Mouse (Mus musculus): ENCODE measurements around the gene Parp4.

The Parp4 gene

DNA sequence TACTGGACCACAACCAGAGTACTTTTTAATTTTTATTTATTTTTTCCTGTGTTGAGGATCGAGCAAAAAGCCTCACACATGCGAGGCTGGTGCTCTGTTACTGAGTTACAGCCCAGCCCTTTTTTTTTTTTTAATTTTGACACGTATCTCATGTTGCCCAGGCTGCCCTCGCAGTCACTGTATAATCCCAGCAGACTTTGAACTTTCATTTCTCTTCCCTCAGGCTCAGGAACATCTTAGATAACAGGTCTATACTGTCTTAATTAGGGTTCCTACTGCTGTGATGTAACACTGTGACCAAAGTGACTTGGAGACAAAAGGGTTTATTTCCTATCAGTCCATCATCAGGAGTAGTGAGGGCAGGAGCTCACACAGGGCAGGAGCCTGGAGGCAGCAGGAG lies 29.7 kb downstream of the Parp4 start:
- DNase-seq (ENCODE audit: extremely low spot score, low read depth, low spot score) = no peak

DNA sequence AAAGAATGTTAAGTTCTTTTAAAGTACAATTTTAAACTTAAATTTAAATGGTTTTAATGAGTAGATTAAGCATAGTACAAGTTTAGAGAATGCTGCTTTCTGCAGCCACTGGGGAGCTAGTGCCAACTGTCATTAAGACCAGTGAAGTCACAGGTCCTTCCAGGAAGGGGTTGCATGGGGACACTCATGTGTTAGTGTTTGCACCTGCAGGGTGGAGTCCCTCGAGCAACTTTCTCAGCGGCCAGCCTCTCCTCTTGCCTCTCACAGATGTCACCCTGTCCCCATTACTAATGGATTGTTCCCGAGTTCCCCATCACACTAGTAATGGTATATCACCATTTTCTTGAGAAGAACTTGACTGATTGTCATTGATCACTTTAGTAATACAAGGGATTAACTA lies 37.8 kb downstream of the Parp4 start:
- no peak for DNase-seq (ENCODE audit: extremely low spot score, low read depth, low spot score)

DNA sequence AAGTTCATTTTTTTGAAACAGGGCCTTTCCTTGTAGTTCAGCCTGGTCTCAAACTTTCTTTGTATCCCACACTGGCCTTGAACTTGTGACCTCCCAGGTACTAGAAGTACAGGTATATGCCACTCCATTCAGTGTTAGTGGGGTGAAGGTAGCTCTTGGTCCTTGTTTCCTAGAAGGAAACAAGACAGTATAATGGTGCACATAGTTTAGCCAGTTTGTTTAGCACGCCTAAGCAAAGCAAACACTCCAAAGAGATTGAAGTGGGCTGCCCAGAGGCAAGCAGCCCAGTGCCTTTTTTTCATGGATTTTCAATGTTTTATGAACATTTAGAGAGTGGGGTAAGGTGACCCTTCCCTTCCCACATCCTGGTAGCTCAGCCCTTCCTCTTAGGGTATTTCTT lies 42.1 kb downstream of the Parp4 start:
- DNase-seq (ENCODE audit: extremely low spot score, low read depth, low spot score) = no peak

DNA sequence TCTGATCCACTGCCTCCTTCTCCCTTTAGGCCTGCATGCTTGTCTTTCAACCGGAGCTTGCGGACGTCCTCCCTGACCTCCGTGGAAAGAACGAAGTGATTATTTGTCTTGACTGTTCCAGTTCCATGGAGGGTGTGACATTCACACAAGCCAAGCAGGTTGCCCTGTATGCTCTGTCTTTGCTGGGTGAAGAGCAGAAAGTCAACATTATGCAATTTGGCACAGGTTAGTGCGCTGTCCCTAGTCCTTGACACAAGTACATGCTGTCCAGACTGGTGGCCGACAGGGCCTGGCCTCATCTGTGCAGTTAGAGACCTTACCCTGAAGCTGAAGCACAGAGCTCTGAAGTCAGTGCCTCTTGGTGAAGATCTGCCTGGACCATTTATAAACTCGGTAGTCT lies 45.0 kb downstream of the Parp4 start:
- DNase-seq (ENCODE audit: extremely low spot score, low read depth, low spot score) = no peak

DNA sequence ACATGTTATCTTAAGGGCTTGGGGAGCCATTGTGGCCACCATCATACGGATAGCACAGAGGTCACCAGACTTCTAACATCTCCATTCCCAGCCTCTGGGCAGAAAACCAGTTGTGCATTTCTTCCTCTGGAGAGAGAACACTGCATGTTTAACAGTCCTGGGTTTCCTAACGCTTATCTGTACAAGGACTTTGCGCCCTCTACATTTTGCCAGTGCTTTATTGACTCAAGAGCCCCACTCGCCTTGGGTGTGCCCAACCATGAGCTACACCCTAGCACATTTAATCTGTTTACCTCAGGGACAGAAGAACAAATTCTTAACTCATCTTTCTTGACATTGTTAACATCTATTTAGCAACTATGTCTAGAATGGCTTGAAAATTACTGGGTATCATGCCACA lies 50.8 kb downstream of the Parp4 start:
- no peak for DNase-seq (ENCODE audit: extremely low spot score, low read depth, low spot score)

DNA sequence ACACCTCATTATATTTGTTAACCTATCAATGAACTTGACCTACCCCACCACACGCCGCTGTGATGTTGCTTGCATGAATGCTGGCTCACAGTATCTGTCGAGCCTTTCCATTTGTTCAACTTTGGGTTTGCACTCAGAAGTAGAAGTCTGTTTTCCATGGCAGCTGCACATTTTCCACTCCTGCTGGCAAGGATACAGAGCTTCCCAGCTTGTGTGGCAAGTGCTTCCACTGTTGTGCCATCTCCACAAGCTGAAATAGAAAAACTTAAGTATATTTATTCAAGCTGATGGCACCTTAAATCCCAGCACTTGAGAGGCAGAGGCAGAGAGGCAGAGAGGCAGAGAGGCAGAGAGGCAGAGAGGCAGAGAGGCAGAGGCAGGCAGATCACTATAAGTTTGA lies 52.9 kb downstream of the Parp4 start:
- no peak for DNase-seq (ENCODE audit: extremely low spot score, low read depth, low spot score)

DNA sequence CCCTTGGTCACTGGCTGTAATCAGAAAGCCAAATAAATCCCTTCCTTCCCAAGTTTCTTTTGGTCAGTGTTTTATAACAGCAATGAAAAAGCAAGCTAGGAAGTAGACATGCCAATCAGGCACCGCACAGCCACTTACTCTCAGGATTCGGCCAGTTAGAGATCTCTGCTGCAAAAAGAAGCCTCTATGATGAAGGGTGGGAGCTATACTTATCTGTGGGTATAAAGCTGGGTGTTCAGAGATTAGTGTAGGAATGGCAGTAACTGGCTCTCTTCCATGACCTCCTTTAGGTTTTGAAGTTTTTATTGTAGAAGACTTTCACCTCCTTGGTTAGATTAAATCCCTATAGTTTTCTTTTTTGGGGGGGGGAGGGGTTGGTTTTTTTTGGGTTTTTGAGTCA lies 55.7 kb downstream of the Parp4 start:
- DNase-seq (ENCODE audit: extremely low spot score, low read depth, low spot score) = no peak

DNA sequence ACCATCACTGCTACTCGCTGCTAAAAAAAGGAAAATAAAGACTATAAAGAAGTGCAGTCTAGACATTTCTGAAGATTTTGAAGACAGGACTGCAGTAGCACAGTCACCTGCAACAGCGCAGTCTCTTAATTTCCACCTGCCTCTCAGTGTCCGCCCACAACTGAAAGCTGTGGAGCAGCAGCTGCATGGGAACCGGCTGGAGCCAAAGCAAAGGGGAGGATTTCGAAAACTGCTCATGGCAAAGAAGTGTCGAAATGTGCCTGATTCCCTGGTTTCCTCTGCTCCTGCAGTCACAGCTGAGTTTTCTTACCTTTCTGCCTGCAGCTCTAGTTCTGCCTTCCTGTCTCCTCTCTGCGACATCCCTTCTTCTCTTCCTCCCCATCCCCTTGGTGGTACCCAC lies 71.8 kb downstream of the Parp4 start:
- DNase-seq (ENCODE audit: extremely low spot score, low read depth, low spot score) = no peak

DNA sequence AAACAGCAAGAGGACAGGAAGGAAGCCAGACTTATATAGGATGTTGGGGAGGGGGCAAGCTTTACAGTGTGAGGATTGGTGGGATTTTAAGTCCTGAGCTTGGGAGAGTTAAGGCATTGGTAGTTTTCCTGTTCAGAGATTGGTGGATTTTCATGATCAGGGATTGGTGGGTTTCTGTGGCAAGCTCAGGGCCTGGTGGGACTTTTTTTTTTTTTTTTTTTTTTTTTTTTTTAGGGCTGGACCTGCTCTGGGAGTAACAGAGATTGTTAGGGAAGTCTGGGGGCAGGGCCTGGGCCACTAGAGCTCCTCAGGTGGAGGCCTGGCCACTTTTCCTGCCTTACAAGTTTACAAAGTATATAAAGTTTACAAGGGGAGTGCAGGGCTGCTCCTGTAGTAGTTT lies 74.0 kb downstream of the Parp4 start:
- DNase-seq (ENCODE audit: extremely low spot score, low read depth, low spot score) = no peak

DNA sequence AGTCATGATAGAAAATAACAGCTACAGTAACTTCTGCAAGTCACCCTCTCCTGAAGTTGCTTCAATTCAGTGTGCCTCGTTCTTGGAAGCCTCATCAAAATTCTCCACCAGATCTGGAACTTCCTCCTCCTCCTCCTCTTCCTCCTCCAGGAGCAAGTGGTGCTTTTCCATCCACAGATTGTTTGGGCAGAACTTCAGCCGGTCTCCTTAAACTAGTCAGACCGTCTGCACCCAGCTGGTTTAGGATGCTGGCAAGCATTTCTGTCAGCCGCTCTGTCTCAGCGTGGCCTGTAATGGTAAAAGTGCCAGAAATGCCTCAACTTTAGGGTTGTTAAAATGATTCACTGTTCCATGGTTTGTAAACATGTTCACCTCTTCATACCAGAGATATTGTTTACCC lies 90.2 kb downstream of the Parp4 start:
- no peak for DNase-seq (ENCODE audit: extremely low spot score, low read depth, low spot score)

DNA sequence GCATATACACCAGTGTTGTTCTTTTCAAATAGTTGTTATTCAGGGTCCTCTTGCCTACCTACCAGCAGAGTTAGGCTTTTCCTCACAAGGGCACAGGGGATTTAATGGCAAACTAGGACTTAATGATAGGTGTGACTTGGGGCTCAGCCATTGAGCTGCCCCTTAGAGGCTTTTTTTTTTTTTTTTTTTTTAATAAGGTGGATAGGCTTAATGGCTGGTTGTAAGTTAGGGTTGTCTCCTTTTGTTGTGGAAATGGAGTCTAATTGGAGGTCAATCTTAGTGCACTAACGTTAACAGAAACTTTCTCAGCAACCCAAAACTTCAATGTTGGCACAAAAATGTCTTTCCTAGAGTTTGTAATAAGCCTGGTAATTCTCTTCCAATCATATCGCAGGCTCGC lies 91.5 kb downstream of the Parp4 start:
- DNase-seq (ENCODE audit: extremely low spot score, low read depth, low spot score) = no peak

DNA sequence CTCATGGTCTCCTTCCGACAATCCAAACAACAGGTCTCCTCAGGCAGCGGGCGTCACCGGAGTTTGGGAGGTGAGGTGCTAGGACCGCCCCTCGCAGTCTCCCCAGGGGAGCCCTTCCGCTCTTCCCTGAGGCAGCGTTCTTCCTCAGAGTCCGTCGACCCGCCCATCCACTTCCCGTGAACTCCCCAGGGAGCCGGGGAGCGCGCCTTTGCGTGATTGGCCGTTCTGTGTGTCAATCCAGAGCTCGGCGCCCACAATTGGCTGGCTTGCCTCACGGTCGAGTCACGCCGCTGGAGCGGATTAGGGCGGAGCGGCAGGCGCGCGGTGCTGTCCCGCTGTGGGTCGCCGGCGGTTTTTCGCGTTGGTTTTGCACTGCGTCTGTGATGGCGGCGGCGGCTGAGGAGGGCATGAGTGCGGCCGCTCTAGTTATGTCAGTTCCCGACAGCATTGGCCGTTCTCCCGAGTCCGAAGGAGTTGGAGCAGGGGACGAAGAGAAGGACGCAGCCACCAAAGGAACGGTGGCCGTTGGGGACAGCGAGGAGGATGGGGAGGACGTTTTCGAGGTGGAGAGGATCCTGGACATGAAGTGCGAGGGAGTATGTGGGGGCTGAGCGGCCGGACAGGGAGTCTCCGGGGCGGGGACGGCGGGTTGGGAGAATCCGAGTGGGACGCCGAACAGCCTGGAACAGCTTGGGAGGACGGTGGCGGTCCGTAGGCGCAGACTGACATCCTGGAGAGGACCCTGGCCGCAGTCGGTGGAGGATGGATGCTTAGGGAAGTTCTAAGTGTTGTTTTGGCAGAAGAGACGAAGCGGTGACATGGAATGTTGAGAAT lies 92.8 kb downstream of the Parp4 start, which contains the start of gene Mphosph8:
Gene Mphosph8, plus strand, starts transcription at position 280 of the 834 bp plus-strand sequence.
- peak; percentile 95 for DNase-seq (ENCODE audit: extremely low spot score, low read depth, low spot score)

DNA sequence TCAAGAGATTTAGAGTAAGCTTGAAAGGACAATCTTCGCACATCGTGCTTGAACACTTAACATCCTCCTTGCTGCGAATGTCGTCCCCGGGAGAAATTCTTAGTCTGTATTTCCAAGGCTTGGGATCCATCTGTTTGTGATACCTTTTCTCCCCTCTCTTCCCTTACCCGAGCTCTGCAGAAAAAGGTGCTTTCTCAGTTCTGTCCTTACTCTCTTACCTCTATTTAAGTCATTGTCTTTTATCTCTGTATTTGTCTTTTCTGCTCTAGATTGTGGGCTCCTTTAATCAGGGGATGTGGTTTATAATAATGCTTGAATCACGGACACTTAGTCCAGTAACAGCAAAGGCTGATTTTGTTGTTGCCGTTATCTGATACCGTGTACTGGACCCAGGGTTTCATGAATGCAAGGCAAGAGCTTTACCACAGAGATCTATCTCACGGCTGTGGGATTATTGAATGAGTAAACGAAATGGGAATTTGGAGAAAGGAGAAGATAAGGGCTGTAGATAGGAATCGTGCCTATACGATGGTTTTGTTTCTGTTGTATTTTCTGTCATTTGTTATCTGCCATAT lies 93.7 kb downstream of the Parp4 start:
- DNase-seq (ENCODE audit: extremely low spot score, low read depth, low spot score) = no peak

DNA sequence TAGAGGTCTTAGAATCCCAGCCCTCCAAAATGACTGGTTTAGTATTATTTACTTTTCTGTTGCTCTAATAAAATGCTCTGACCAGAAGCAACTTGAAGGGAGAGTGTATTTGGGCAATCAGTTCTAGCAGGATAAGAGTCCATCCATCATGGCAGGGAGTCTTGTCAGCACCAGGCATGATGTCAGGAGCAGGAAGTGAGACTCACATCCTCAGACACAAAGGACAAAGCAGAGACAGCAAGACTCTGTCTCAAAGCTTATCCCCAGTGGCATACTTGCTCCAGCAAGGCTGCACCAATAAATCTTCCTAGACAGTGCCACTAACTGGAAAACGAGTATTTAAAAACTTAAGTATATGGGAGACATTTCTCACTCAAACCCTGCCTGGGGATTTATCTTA lies 110.0 kb downstream of the Parp4 start:
- DNase-seq (ENCODE audit: extremely low spot score, low read depth, low spot score) = no peak

DNA sequence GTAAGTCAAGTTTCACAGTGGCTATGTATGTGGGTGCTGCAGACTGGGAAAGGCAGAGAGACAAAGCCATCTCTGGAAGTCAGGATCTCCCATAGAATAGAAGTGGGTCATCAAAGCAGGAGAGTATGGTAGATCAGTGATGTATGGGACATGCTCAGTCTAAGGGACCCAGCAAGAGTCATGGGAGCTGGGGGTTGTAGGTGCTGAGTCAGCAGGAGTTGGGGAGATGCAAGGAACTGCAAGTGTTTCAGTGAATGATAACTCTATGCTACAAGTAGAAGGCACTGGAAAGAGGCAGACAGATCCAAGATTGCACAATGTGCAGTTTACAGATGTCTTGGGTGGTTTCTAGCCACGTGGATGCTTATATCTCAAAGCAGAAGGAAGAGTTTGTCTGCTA lies 113.7 kb downstream of the Parp4 start:
- DNase-seq (ENCODE audit: extremely low spot score, low read depth, low spot score) = no peak

DNA sequence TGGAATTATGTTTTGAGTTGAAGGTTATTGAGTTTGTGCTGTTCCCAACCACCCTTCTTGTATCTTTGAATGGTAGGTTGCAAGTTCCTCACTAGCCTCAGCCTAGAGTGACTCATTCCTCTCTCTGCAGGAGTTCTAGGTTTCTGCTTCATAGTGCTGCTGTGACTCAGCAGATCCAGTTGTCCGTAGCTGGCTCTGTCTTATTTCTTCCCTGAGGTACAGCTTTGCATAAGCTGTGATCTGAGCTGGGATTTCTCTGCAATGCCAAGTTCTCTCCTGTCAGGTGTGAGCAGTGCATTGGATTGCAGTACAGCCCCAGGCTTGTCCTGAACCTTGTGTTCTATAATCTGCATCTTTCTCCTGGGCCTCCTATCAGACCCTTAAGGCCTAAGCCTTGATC lies 114.3 kb downstream of the Parp4 start:
- no peak for DNase-seq (ENCODE audit: extremely low spot score, low read depth, low spot score)

DNA sequence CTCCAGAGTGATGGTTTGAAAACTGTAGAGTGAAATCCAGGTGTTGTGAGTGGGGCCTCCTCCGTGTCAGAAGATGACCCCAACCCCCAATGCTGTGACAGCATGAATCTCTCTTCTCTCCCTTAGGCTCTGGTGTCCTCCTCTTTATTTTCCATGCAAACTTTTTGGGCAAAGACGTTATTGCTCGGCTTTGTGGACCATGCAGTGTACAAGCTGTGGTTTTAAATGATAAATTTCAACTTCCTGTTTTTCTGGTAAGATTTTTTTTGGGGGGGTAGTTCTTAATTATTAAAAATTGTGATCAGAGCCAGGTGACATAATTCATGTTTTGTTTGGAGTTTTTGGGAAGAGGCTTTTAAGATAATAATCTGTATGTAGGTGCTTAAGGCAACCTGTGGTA lies 120.1 kb downstream of the Parp4 start:
- DNase-seq (ENCODE audit: extremely low spot score, low read depth, low spot score) = no peak

DNA sequence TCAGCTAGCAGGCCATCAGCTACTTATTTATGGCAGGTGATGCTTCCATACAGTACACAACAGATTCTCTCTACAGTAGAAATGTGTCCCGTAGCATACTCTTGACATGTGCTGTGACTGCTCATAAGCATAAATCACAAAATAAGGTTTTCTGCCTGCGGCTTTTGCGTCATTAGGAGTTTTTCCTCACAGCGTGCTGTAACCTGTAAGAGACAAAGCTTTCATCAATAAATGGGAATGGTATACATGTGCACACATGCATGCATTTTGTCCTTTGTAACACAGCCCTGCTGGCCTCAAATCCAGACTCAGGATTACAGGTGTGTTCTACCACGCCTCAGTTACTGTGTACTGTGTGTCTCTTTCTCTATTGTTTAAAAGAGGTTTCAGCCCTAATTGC lies 122.4 kb downstream of the Parp4 start:
- no peak for DNase-seq (ENCODE audit: extremely low spot score, low read depth, low spot score)

DNA sequence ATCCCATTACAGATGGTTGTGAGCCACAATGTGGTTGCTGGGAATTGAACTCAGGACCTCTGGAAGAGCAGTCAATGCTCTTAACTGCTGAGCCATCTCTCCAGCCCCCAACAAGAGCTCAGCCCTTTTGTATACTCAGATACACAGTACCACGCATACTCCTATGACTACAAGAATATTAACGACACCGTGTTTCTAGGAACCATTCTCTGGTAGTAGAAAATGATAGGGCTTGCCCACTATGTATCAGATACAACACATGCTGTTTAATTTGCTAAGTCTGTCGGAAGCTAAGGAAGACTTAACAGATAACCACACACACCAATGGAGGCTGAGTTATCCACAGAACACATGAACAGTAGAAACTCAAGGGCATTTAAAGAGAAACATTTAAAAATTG lies 127.2 kb downstream of the Parp4 start:
- DNase-seq (ENCODE audit: extremely low spot score, low read depth, low spot score) = no peak

DNA sequence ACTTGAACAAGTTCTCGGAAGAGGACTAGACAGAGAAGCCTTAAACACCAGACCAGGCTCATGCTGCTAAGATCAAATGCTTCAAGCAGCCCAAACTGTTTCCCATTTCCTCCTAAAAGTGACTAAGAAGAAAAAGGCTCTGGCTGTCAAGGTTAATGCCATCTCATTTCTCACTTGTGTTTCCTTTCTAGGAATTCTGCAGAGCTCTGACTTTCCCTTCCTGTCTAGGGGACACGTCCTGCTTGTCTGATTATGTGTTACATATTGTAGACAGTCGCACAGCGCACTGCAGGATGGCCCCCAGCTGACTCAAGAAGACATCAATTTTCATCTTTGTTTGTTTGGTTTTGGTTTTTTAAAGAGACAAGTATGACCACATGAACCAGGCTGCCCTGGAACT lies 130.3 kb downstream of the Parp4 start:
- no peak for DNase-seq (ENCODE audit: extremely low spot score, low read depth, low spot score)

Data from hindlimb bud, embryonic 11.5 days (tissue).